Mouse (Mus musculus): ENCODE measurements around the gene Gm28230. TPM values are rescaled to one million over a fixed set of nuclear protein-coding genes. Genes with fewer than 3 reads are reported as not detected.
A peak's percentile ranks its signal among the peaks of the same experiment; 100 is the strongest.

Gene Gm28230
- polyA plus RNA-seq, 1 experiment: not detected

DNA sequence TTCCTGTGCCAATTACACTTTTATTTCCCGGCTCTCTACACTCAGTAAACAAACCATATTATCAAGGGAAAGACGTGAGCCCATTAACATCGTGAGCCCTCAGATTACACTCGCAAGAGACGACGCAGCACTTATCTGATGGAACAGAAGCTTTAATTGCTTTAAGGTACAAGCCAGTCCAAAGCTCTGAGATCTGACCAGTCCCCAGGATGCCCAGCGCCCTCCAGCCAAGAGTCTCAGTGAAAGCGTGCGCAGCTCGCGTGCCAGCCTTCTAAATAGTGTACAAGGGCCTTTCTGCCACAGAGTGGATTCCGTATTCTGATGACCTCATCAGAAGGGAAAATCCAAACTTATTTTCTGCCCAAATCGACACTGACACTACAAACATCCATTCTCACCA lies 35.4 kb downstream of the Gm28230 start:
- no peak overlapping the region for H3K27ac ChIP-seq (ENCODE audit: insufficient read depth, low read depth, low read length)
- H3K4me3 ChIP-seq (ENCODE audit: insufficient read depth, low read depth, low read length): no peak overlapping the region
- TF ChIP-seq POLR2A (IDR thresholded peaks at IDR 0.05; ENCODE audit: insufficient read depth, low read depth, low read length) (no peak), CTCF (IDR thresholded peaks at IDR 0.05; ENCODE audit: insufficient read depth, low read depth, low read length) (no peak)
- peaks cover 10% of the 10 kb centered on the region for H3K4me1 ChIP-seq (ENCODE audit: control insufficient read depth, insufficient read depth, low read length)
- WGBS: 6% methylated on average over 13 of the region's 13 CpGs

DNA sequence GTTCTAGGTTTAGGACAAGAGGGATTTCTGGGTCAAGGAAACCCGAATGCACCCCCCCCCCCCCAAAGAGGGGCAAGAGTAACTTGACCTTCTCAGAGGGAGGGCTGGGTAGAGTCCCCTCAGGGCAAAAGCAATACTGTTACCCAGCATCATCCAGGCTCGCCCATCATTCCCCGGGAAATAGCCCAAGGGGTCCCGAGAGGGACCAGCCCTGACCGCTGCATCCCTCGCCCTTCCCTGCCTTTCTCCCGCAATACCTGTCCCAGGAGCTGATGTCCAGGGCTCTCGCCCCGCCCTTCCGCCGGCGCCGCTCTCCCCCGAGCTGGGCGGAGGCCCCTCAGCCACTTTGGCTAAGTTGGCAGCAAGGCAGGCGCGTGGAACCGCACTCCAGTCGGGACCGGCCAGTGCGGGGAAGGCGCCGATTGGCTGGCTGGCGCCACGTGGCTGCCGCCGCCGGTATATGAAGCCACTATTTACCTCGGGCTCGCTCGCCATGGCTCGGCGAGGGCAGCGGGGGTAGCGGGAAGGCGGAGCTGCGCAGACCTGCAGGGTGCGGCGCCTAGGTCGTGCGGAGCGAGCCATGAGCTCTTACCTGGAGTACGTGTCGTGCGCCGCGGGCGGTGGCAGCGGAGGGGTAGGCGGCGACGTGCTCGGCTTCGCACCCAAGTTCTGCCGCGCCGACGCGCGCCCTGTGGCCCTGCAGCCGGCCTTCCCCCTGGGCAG lies 36.2 kb downstream of the Gm28230 start, which contains the start of gene Hoxd1:
TSS of gene Hoxd1 (plus strand) at position 459 of the 723 bp plus-strand sequence.
- TF ChIP-seq CTCF (IDR thresholded peaks at IDR 0.05; ENCODE audit: insufficient read depth, low read depth, low read length): no peak
- no peak for TF ChIP-seq POLR2A (IDR thresholded peaks at IDR 0.05; ENCODE audit: insufficient read depth, low read depth, low read length)
- Histone ChIP-seq H3K4me1 (ENCODE audit: control insufficient read depth, insufficient read depth, low read length) (peaks cover 10% of the 10 kb centered on the region), H3K27ac (ENCODE audit: insufficient read depth, low read depth, low read length) (no peak within 1 kb of the TSS), H3K4me3 (ENCODE audit: insufficient read depth, low read depth, low read length) (peak within 1 kb of the TSS; percentile 35)
- WGBS: 2% methylated on average over 61 of the region's 61 CpGs

DNA sequence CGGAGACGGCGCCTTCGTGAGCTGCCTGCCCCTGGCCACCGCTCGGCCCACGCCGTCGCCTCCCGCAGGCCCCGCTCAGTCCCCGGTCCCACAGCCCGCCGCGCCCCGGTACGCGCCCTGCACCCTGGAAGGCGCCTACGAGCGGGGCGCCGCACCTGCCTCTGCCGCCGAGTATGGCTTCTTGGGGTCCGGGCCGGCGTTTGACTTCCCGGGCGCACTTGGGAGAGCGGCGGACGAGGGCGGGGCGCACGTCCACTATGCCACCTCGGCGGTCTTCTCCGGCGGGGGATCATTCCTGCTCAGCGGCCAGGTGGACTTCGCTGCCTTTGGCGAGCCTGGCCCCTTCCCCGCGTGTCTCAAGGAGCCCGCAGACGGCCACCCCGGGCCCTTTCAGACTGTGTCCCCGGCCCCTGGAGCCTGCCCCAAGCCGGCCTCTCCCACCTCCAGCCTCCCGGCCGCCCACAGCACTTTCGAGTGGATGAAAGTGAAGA lies 36.8 kb downstream of the Gm28230 start:
- Histone ChIP-seq H3K4me1 (ENCODE audit: control insufficient read depth, insufficient read depth, low read length) (peaks cover 10% of the 10 kb centered on the region), H3K4me3 (ENCODE audit: insufficient read depth, low read depth, low read length) (peak overlapping the region; percentile 35), H3K27ac (ENCODE audit: insufficient read depth, low read depth, low read length) (no peak overlapping the region)
- TF ChIP-seq CTCF (IDR thresholded peaks at IDR 0.05; ENCODE audit: insufficient read depth, low read depth, low read length) (no peak), POLR2A (IDR thresholded peaks at IDR 0.05; ENCODE audit: insufficient read depth, low read depth, low read length) (no peak)
- WGBS: 2% methylated on average over 53 of the region's 53 CpGs

- H3K4me3 ChIP-seq (ENCODE audit: insufficient read depth, low read depth, low read length): no peak overlapping the region
- TF ChIP-seq CTCF (IDR thresholded peaks at IDR 0.05; ENCODE audit: insufficient read depth, low read depth, low read length) (no peak), POLR2A (IDR thresholded peaks at IDR 0.05; ENCODE audit: insufficient read depth, low read depth, low read length) (no peak)
- H3K4me1 ChIP-seq (ENCODE audit: control insufficient read depth, insufficient read depth, low read length): peaks cover 10% of the 10 kb centered on the region
- 55% methylated on average over 10 of the region's 10 CpGs for WGBS
- H3K27ac ChIP-seq (ENCODE audit: insufficient read depth, low read depth, low read length): no peak overlapping the region
Measured at GRCm38 (mm10) chr2:74763976-74764375, 37.4 kb downstream of the Gm28230 start.

- Histone ChIP-seq H3K27ac (ENCODE audit: insufficient read depth, low read depth, low read length) (no peak overlapping the region), H3K4me3 (ENCODE audit: insufficient read depth, low read depth, low read length) (no peak overlapping the region), H3K4me1 (ENCODE audit: control insufficient read depth, insufficient read depth, low read length) (no peaks in the 10 kb centered on the region)
- TF ChIP-seq POLR2A (IDR thresholded peaks at IDR 0.05; ENCODE audit: insufficient read depth, low read depth, low read length) (no peak), CTCF (IDR thresholded peaks at IDR 0.05; ENCODE audit: insufficient read depth, low read depth, low read length) (no peak)
- WGBS: 88% methylated on average over 2 of the region's 2 CpGs
Measured at GRCm38 (mm10) chr2:74774359-74774758, 47.8 kb downstream of the Gm28230 start.

DNA sequence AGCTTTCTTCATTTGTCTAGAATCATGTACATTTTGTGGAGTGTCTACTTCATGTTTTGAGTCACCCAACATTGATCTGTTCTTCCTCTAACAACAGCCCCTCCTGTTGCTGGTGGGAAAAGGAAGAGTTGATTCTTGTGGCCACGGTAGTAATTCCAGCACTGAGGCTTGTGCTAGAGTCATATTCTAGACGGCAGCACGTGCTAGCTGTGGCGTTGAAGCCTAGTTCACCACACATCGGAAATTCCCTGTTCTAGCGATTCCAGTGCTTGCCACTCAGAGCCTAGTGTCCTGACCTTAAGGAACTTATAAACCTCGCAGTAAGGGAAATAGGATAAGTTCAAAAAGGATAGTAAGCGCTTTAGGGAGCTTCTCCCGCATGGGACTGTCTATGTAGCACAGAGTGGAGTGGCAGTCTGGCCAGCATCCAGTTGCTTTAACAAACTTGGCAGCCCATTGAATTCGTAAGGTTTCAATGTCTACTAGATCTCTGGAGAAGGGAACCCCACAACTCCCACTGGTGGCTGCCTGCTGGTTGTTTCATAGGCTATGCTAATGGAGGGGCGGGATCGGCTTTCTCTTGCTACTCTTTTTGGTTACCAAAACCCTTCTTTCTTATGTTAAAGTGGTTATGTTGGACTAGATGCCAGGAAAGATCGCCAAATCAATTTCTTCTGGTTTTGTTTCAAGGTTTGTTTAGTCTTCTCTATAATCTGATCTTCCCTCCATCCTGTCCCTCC lies 51.2 kb downstream of the Gm28230 start:
- H3K4me1 ChIP-seq (ENCODE audit: control insufficient read depth, insufficient read depth, low read length): no peaks in the 10 kb centered on the region
- H3K4me3 ChIP-seq (ENCODE audit: insufficient read depth, low read depth, low read length): no peak overlapping the region
- no peak for TF ChIP-seq POLR2A (IDR thresholded peaks at IDR 0.05; ENCODE audit: insufficient read depth, low read depth, low read length)
- no peak for TF ChIP-seq CTCF (IDR thresholded peaks at IDR 0.05; ENCODE audit: insufficient read depth, low read depth, low read length)
- 55% methylated on average over 13 of the region's 13 CpGs for WGBS
- no peak overlapping the region for H3K27ac ChIP-seq (ENCODE audit: insufficient read depth, low read depth, low read length)

- H3K27ac ChIP-seq (ENCODE audit: insufficient read depth, low read depth, low read length): no peak overlapping the region
- no peaks in the 10 kb centered on the region for H3K4me1 ChIP-seq (ENCODE audit: control insufficient read depth, insufficient read depth, low read length)
- 93% methylated on average over 5 of the region's 5 CpGs for WGBS
- no peak overlapping the region for H3K4me3 ChIP-seq (ENCODE audit: insufficient read depth, low read depth, low read length)
- TF ChIP-seq POLR2A (IDR thresholded peaks at IDR 0.05; ENCODE audit: insufficient read depth, low read depth, low read length) (no peak), CTCF (IDR thresholded peaks at IDR 0.05; ENCODE audit: insufficient read depth, low read depth, low read length) (no peak)
Measured at GRCm38 (mm10) chr2:74781386-74781785, 54.9 kb downstream of the Gm28230 start.

- WGBS: 40% methylated on average over 7 of the region's 7 CpGs
- Histone ChIP-seq H3K4me3 (ENCODE audit: insufficient read depth, low read depth, low read length) (no peak overlapping the region), H3K27ac (ENCODE audit: insufficient read depth, low read depth, low read length) (no peak overlapping the region), H3K4me1 (ENCODE audit: control insufficient read depth, insufficient read depth, low read length) (no peaks in the 10 kb centered on the region)
- TF ChIP-seq CTCF (IDR thresholded peaks at IDR 0.05; ENCODE audit: insufficient read depth, low read depth, low read length): no peak
Measured at GRCm38 (mm10) chr2:74795531-74795930, 69.0 kb downstream of the Gm28230 start.

Other genes starting within 250 kb of the Gm28230 start
- gene Lnpk, start 147.3 kb upstream of the Gm28230 start, polyA plus RNA-seq (2012; ENCODE audit: insufficient read depth, insufficient read length, low replicate concordance, missing spikeins): not detected in 2 replicates
- not detected in 2 replicates for gene Evx2, start 67.2 kb upstream of the Gm28230 start, polyA plus RNA-seq (2012; ENCODE audit: insufficient read depth, insufficient read length, low replicate concordance, missing spikeins)
- not detected in 2 replicates for gene Hoxd13, start 58.4 kb upstream of the Gm28230 start, polyA plus RNA-seq (2012; ENCODE audit: insufficient read depth, insufficient read length, low replicate concordance, missing spikeins)
- not detected in 2 replicates for gene Hoxd12, start 51.7 kb upstream of the Gm28230 start, polyA plus RNA-seq (2012; ENCODE audit: insufficient read depth, insufficient read length, low replicate concordance, missing spikeins)
- not detected in 2 replicates for gene Hoxd11, start 47.2 kb upstream of the Gm28230 start, polyA plus RNA-seq (2012; ENCODE audit: insufficient read depth, insufficient read length, low replicate concordance, missing spikeins)
- not detected in 2 replicates for gene Hoxd10, start 34.8 kb upstream of the Gm28230 start, polyA plus RNA-seq (2012; ENCODE audit: insufficient read depth, insufficient read length, low replicate concordance, missing spikeins)
- not detected in 2 replicates for gene Hoxd9, start 29.0 kb upstream of the Gm28230 start, polyA plus RNA-seq (2012; ENCODE audit: insufficient read depth, insufficient read length, low replicate concordance, missing spikeins)
- not detected in 2 replicates for gene Hoxd8, start 22.1 kb upstream of the Gm28230 start, polyA plus RNA-seq (2012; ENCODE audit: insufficient read depth, insufficient read length, low replicate concordance, missing spikeins)
- gene Hoxd3, start 14.8 kb upstream of the Gm28230 start, polyA plus RNA-seq (2012; ENCODE audit: insufficient read depth, insufficient read length, low replicate concordance, missing spikeins): not detected in 2 replicates
- gene Hoxd4, start 14.8 kb upstream of the Gm28230 start, polyA plus RNA-seq (2012; ENCODE audit: insufficient read depth, insufficient read length, low replicate concordance, missing spikeins): not detected in 2 replicates
- gene Hoxd1, start 36.3 kb downstream of the Gm28230 start, polyA plus RNA-seq (2012; ENCODE audit: insufficient read depth, insufficient read length, low replicate concordance, missing spikeins): not detected in 2 replicates
- not detected in 2 replicates for gene Mtx2, start 99.1 kb downstream of the Gm28230 start, polyA plus RNA-seq (2012; ENCODE audit: insufficient read depth, insufficient read length, low replicate concordance, missing spikeins)